Mouse (Mus musculus): ENCODE measurements around the gene Gm3646.

The Gm3646 gene

DNA sequence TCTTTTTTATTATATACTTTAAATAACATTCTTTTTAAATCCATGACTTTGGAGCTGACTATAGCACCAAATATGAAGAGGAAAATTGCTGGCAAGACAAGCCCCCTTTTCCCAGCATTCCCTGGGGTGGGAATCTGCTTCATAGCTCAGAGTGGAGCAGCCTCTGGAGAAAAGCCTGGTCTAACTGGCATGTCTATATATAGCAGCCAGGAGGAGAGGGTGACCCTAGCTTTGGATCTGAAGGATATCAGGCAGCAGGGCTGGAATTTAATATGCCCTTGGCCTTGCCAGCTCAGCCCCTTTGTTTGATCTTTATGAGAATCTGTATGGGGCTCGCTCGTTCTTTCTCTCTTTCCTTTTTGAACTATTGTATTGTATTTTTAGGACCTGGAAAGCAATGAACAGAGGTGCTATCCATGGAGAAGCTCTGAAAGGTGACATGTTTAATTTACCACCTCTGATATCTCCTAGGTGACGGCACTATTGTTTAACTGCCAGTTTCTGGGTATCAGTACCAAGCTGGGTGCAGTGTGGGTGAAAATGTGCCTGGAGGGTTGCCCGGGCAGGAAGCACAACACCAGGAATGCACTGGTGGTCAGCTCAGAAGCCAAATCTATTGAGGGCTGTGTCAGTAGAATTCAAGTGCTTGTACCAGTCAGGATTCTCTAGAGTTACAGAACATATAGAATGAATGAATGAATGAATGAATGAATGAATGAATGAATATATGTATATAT is at the start of gene Gm3646:
Gm3646 (minus strand) TSS at position 90 of the 737 bp plus-strand sequence.
- DNase-seq (ENCODE audit: inconsistent ontology term) = peak; percentile 90

DNA sequence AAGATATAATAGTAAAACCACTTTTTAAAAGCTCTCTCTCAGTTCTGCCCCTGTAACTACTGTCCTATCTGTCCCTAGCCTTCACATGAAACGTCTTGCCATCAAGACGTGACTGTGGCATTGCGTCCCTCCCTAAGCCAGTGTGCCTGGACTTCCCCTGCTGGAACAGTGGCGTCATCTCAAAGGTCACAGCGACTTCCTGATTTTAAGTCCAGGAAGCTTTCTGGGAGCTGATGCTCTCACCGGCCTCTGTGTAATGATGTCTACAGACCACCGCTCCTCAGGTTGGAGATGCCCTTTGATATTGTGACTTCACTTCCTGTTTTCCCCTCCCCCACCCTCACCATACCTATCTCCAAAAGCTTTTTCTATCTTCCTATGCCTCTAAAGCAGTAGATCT is 41.9 kb upstream of the Gm3646 start:
- no peak for DNase-seq (ENCODE audit: inconsistent ontology term)

GRCm38 (mm10) chr1:39846031-39846550 is 41.0 kb upstream of the Gm3646 start:
- DNase-seq (ENCODE audit: inconsistent ontology term) = peak; percentile 17

DNA sequence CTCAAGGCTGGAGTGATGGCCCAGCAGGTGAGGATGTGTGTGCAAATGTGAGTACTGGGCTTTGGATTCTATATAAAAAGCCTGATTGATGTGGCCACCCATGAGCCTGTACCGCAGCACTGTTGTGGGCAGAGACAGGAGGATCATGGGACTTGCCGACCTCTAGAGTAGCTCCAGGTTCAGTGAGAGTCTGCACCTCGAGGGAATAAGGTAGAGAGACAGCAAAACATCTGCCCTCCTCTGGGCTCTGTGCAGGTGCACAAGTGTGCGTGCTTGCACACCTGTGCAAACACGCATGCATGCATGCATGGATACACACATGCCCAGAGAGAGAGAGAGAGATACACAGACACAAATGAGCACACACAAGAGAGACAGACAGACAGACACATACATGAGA is 38.2 kb upstream of the Gm3646 start:
- no peak for DNase-seq (ENCODE audit: inconsistent ontology term)

GRCm38 (mm10) chr1:39842218-39843007 is 37.3 kb upstream of the Gm3646 start:
- DNase-seq (ENCODE audit: inconsistent ontology term) = no peak

- DNase-seq (ENCODE audit: inconsistent ontology term) = no peak
Observed at GRCm38 (mm10) chr1:39840856-39841255, 35.7 kb upstream of the Gm3646 start.

DNA sequence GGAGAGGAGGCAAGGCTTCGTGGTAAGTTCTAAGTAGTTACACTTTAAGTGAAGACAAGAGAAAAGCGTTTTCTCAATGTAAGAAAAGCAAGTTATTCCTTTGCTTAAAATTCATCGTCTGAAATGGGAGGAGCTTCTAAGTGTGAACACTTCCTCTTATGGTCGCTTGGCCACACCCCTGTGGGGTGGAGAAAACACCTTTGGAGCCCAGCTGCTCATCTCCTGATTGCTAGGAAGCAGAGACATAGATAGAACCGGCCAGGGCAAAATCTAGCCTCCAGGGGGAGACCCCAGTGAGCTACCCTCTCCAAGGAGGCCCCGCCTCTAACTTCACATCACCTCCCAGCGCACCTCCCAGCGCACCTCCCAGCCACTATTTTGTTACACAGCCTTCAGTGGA is 34.7 kb upstream of the Gm3646 start:
- DNase-seq (ENCODE audit: inconsistent ontology term) = no peak

GRCm38 (mm10) chr1:39839217-39839616 is 34.1 kb upstream of the Gm3646 start:
- DNase-seq (ENCODE audit: inconsistent ontology term) = peak; percentile 9

- DNase-seq (ENCODE audit: inconsistent ontology term) = peak; percentile 41
Observed at GRCm38 (mm10) chr1:39838487-39839169, 33.5 kb upstream of the Gm3646 start.

GRCm38 (mm10) chr1:39831594-39832039 is 26.5 kb upstream of the Gm3646 start:
- no peak for DNase-seq (ENCODE audit: inconsistent ontology term)

- no peak for DNase-seq (ENCODE audit: inconsistent ontology term)
Observed at GRCm38 (mm10) chr1:39830786-39831593, 25.9 kb upstream of the Gm3646 start.

GRCm38 (mm10) chr1:39824902-39825301 is 19.8 kb upstream of the Gm3646 start:
- DNase-seq (ENCODE audit: inconsistent ontology term) = no peak

DNA sequence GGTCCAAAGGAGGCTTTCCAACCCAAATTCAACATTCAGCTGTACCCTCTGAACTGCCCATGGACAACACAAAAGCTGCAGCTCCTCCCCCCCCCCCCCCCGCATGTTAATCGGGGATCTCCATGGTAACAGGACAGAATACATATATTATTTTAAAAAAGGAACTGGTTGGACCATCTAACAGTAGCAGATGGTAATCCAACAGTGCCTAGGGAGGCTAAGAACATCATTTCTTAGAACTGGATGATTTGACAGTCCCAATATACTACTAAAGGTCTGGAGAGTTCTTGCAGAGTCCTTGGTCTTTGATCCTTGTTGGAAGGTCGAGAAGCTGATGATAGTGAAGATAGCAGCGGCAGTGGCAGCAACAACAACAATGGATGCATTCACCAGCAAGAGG is 19.1 kb upstream of the Gm3646 start:
- DNase-seq (ENCODE audit: inconsistent ontology term) = no peak

- DNase-seq (ENCODE audit: inconsistent ontology term) = peak; percentile 34
Observed at GRCm38 (mm10) chr1:39819596-39819995, 14.5 kb upstream of the Gm3646 start.

GRCm38 (mm10) chr1:39815766-39816165 is 10.6 kb upstream of the Gm3646 start:
- DNase-seq (ENCODE audit: inconsistent ontology term) = no peak

- no peak for DNase-seq (ENCODE audit: inconsistent ontology term)
Observed at GRCm38 (mm10) chr1:39813067-39813466, 7.9 kb upstream of the Gm3646 start.

- DNase-seq (ENCODE audit: inconsistent ontology term) = no peak
Observed at GRCm38 (mm10) chr1:39804789-39805188, 343 bp downstream of the Gm3646 start.

GRCm38 (mm10) chr1:39802946-39803345 is 2.2 kb downstream of the Gm3646 start:
- no peak for DNase-seq (ENCODE audit: inconsistent ontology term)

DNA sequence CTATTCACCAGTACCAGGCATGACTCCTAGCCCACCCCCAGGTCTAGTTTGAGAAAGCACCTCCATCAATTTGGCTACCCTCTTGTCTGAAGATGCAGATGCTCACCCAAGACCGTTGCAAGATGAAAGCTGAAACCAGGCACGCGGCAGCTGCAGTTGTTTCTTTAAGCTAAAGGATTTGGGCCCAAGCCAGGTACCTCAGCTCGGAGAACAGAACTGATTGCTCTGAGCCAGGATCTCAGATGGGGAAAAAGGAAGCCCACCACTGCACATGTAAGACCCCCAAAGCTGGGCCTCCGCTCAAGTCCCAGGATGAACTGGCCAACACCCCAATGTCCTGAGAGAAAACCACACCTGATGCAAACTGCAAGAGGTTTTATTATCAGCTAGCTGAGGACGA is 7.6 kb downstream of the Gm3646 start:
- no peak for DNase-seq (ENCODE audit: inconsistent ontology term)

GRCm38 (mm10) chr1:39796765-39797164 is 8.4 kb downstream of the Gm3646 start:
- DNase-seq (ENCODE audit: inconsistent ontology term) = no peak

GRCm38 (mm10) chr1:39784632-39785031 is 20.5 kb downstream of the Gm3646 start:
- no peak for DNase-seq (ENCODE audit: inconsistent ontology term)

Data from Muller cell, postnatal 12 days (primary cell).